Mouse (Mus musculus) hindbrain, embryonic 15.5 days (tissue): ENCODE measurements around the gene Hnf4a. TPM values are rescaled to one million over a fixed set of nuclear protein-coding genes. Genes with fewer than 3 reads are reported as not detected.
"Not testable (repeated sequence)": the region's sequence is repeated elsewhere in the genome, so short reads cannot be mapped to it uniquely, and the experiment has no call there.

ENCODE experiments used
- ATAC-seq: fragments of 200-750 bp; cut with Nextera tagmentation; 2 replicates; pipeline ENCODE4 v1.8.0; 2017; ENCODE audit warnings: low read depth, moderate number of reproducible peaks, moderate TSS enrichment; ENCODE audit not compliant: low FRiP score
- H3K27ac ChIP-seq: fragments of 300-500 bp; sonication (generic); replicated peaks from 2 replicates; pipeline ENCODE4 v1.5.1; 2015; ENCODE audit warnings: mild to moderate bottlenecking, inconsistent platforms
- H3K27me3 ChIP-seq: fragments of 300-500 bp; sonication (generic); 2 replicates; pipeline ENCODE4 v1.6.1; 2015; ENCODE audit warnings: control low read depth, inconsistent platforms
- H3K36me3 ChIP-seq: fragments of 300-500 bp; sonication (generic); 2 replicates; pipeline ENCODE4 v1.6.1; 2015; ENCODE audit warnings: control low read depth, inconsistent platforms
- H3K4me1 ChIP-seq: fragments of 300-500 bp; sonication (generic); replicated peaks from 2 replicates; pipeline ENCODE4 v1.6.1; 2015; ENCODE audit warnings: control low read depth, inconsistent platforms
- H3K4me2 ChIP-seq: fragments of 300-500 bp; sonication (generic); 2 replicates; pipeline ENCODE4 v1.6.1; 2015; ENCODE audit warnings: moderate library complexity, mild to moderate bottlenecking, inconsistent platforms
- H3K4me3 ChIP-seq: fragments of 300-500 bp; sonication (generic); 2 replicates; pipeline ENCODE4 v1.5.1; 2015; ENCODE audit warnings: mild to moderate bottlenecking, inconsistent platforms
- H3K9ac ChIP-seq: fragments of 300-500 bp; sonication (generic); 2 replicates; pipeline ENCODE4 v1.6.1; 2015; ENCODE audit warnings: inconsistent platforms
- H3K9me3 ChIP-seq: fragments of 300-500 bp; sonication (generic); 2 replicates; pipeline ENCODE4 v1.6.1; 2016; ENCODE audit warnings: control low read depth, inconsistent platforms
- WGBS: fragments of 180-500 bp; shearing (Covaris S2); methylation state at CpG from one replicate; pipeline ENCODE4 v1.1.7; 2015; 5-methylcytosine and 5-hydroxymethylcytosine counted together
- polyA plus RNA-seq: library from polyadenylated mRNA; unstranded; fragments of >200 nt; fragmentation: Nextera tagmentation; extraction: Ambion mirVana; gene quantifications from 2 replicates; pipeline ENCODE4 v1.2.1, GENCODE M21; 2015

The Hnf4a gene
- polyA plus RNA-seq, 1 experiment from 2014 or later = 0.17 TPM

- H3K4me1 ChIP-seq = no peaks in the 10 kb centered on the region
- H3K27me3 ChIP-seq = no peaks in the 10 kb centered on the region
- ATAC-seq = no peak
- H3K9me3 ChIP-seq = no peaks in the 10 kb centered on the region
- no peak overlapping the region for H3K4me3 ChIP-seq
- H3K27ac ChIP-seq = no peak overlapping the region
- peaks cover 68% of the 10 kb centered on the region for H3K36me3 ChIP-seq
- WGBS = 76% methylated on average over 3 of the region's 3 CpGs
- H3K9ac ChIP-seq = no peak overlapping the region
- no peak overlapping the region for H3K4me2 ChIP-seq
Observed at GRCm38 (mm10) chr2:163617232-163617863, 110.7 kb downstream of the Hnf4a start.

GRCm38 (mm10) chr2:163617874-163618273 lies 111.3 kb downstream of the Hnf4a start:
- no peaks in the 10 kb centered on the region for H3K9me3 ChIP-seq
- no peak overlapping the region for H3K9ac ChIP-seq
- H3K4me3 ChIP-seq = no peak overlapping the region
- H3K27me3 ChIP-seq = no peaks in the 10 kb centered on the region
- H3K36me3 ChIP-seq = peaks cover 71% of the 10 kb centered on the region
- no peaks in the 10 kb centered on the region for H3K4me1 ChIP-seq
- no peak for ATAC-seq
- 93% methylated on average over 4 of the region's 4 CpGs for WGBS
- H3K4me2 ChIP-seq = no peak overlapping the region
- H3K27ac ChIP-seq = no peak overlapping the region

GRCm38 (mm10) chr2:163620451-163620850 lies 113.8 kb downstream of the Hnf4a start:
- Histone ChIP-seq H3K4me2 (no peak overlapping the region), H3K4me1 (no peaks in the 10 kb centered on the region), H3K27ac (no peak overlapping the region), H3K36me3 (peaks cover 68% of the 10 kb centered on the region), H3K27me3 (no peaks in the 10 kb centered on the region), H3K4me3 (no peak overlapping the region), H3K9ac (no peak overlapping the region), H3K9me3 (no peaks in the 10 kb centered on the region)
- ATAC-seq = no peak
- WGBS = 91% methylated on average over 8 of the region's 8 CpGs

GRCm38 (mm10) chr2:163621401-163621800 lies 114.8 kb downstream of the Hnf4a start:
- H3K36me3 ChIP-seq = peaks cover 72% of the 10 kb centered on the region
- not testable (repeated sequence) for H3K27ac ChIP-seq, ATAC-seq, H3K4me3 ChIP-seq, H3K27me3 ChIP-seq, H3K4me2 ChIP-seq, H3K4me1 ChIP-seq, H3K9ac ChIP-seq, H3K9me3 ChIP-seq
- 96% methylated on average over 3 of the region's 3 CpGs for WGBS

Other genes starting within 250 kb of the Hnf4a start
- gene Jph2, start 108.8 kb upstream of the Hnf4a start, polyA plus RNA-seq = 0.74 and 0.75 TPM in 2 replicates
- 72.1 and 78.6 TPM in 2 replicates for gene Oser1, start 82.1 kb upstream of the Hnf4a start, polyA plus RNA-seq
- 127 and 136 TPM in 2 replicates for gene Gdap1l1, start 68.3 kb upstream of the Hnf4a start, polyA plus RNA-seq
- 16.9 TPM in 2 replicates for gene Fitm2, start 34.2 kb upstream of the Hnf4a start, polyA plus RNA-seq
- 0.34 and 0.96 TPM in 2 replicates for gene R3hdml, start 14.5 kb upstream of the Hnf4a start, polyA plus RNA-seq
- gene Ttpal, start 95.5 kb downstream of the Hnf4a start, polyA plus RNA-seq = 41.2 and 41.6 TPM in 2 replicates
- 31.2 and 33.5 TPM in 2 replicates for gene Serinc3, start 138.3 kb downstream of the Hnf4a start, polyA plus RNA-seq
- gene Pkig, start 151.6 kb downstream of the Hnf4a start, polyA plus RNA-seq = 109 and 115 TPM in 2 replicates
- gene Ada, start 243.4 kb downstream of the Hnf4a start, polyA plus RNA-seq = 4.2 and 4.4 TPM in 2 replicates